Mouse (Mus musculus): Measurements from ENCODE around the gene Gtf3c6. TPM values are rescaled to one million over a fixed set of nuclear protein-coding genes. Genes with fewer than 3 reads are reported as not detected.
A peak's percentile ranks its signal among the peaks of the same experiment; 100 is the strongest.

The Gtf3c6 gene
- polyA plus RNA-seq, 1 experiment from 2014 or later = 77.2 TPM

DNA sequence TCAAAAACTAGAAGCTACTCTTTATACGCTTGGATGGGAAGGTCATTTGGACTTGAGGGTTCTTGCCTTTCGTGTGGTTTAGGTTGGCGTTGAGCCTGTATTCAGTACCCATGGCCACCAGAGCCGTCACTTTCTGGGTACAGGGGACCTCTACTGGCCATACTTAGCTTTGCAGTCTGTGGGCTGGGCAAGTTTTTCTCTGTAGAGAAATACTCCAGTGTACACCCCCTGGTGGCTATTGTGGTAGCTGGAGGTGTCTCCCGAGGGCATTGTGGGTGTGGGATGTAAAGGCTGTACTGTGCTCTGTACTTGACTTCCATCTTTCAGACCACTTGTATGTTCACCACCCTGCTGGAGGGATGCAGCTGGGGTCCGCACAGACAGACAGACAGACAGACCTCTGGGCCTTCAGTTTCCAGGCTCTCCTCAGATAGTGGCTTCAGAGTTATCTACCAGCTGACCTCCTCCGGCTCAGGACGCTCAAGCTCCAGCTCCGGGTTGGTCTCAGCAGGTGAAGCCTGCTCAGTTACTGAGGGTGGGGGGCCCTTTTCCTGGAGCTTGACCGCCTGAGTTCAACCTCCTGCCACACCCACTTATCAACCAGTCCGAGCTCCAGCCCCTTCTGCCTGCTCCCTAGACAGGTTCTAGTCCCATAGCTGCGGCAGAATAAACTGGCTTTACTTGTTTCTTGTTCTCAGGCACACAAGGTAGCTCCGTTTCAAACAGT lies 45.3 kb downstream of the Gtf3c6 start:
- no peak overlapping the region for H3K4me2 ChIP-seq
- H3K4me3 ChIP-seq = no peak overlapping the region
- no peak overlapping the region for H3K27ac ChIP-seq (replicated peaks)
- 34% methylated on average over 13 of the region's 13 CpGs for WGBS
- no peaks in the 10 kb centered on the region for H3K27me3 ChIP-seq
- no peaks in the 10 kb centered on the region for H3K9me3 ChIP-seq
- H3K4me1 ChIP-seq (replicated peaks) = no peaks in the 10 kb centered on the region
- no peak overlapping the region for H3K9ac ChIP-seq
- H3K36me3 ChIP-seq = no peaks in the 10 kb centered on the region
- peak; percentile 76; the same call in 1 of the 2 replicates for ATAC-seq (ENCODE audit: low FRiP score, low read depth)

Other genes starting within 250 kb of the Gtf3c6 start
- gene Mfsd4b1, start 232.8 kb downstream of the Gtf3c6 start, polyA plus RNA-seq (2015; fragmentation: Nextera tagmentation; extraction: Ambion mirVana) = 0.57 and 0.98 TPM in 2 replicates
- 6.7 and 7.3 TPM in 2 replicates for gene Slc16a10, start 115.8 kb downstream of the Gtf3c6 start, polyA plus RNA-seq (2015; fragmentation: Nextera tagmentation; extraction: Ambion mirVana)
- 63.7 and 66.1 TPM in 2 replicates for gene Rpf2, start 11.1 kb downstream of the Gtf3c6 start, polyA plus RNA-seq (2015; fragmentation: Nextera tagmentation; extraction: Ambion mirVana)
- 39.5 and 41.8 TPM in 2 replicates for gene Amd1, start 44.1 kb upstream of the Gtf3c6 start, polyA plus RNA-seq (2015; fragmentation: Nextera tagmentation; extraction: Ambion mirVana)
- 10.4 and 11.7 TPM in 2 replicates for gene Cdk19, start 81.5 kb upstream of the Gtf3c6 start, polyA plus RNA-seq (2015; fragmentation: Nextera tagmentation; extraction: Ambion mirVana)

Measured in hindbrain, embryonic 15.5 days (tissue).